ENCODE assay signal across 31 mouse cellular contexts in the genomic region with DNA sequence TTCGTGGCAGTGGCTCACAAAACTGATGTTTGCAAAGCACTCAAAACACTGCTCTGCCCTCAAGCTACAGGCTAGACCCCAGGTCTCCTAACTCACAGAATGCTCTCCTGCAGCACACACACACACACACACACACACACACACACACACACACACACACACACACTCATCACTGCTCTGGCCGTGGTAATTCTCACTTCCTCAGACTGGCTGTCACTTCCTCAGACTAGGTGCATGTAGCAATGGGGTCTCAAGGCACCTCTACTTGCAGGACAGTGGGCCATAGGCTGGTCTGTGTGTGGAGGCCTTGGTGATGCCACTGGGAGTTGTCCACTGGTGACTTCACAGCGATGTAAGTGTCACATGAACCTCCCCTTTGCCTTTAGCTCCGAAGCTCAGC. TPM values are rescaled to one million over a fixed set of nuclear protein-coding genes. Genes with fewer than 3 reads are reported as not detected.
DNase-seq lines count a peak whose midpoint lies in the region; ATAC-seq and TF ChIP-seq lines count a peak whose summit lies in the region.
"Had no signal": no experiment of that assay in that cellular context is flagged by ENCODE, and none has a peak within 500 bp of the region (broad histone marks: within the 10 kb centered on the region; RNA-seq: fewer than 3 reads in every experiment).

No protein-coding gene starts in this region.

- no peaks in the 10 kb centered on the region for H3K9me3 ChIP-seq in liver, postnatal 0 days (ENCODE audit: low read length)
- H3K9me3 ChIP-seq: embryonic facial prominence, embryonic 13.5 days; forebrain, embryonic 10.5 days; G1E; heart, embryonic 10.5 days; heart, embryonic 15.5 days; intestine, embryonic 15.5 days; limb, embryonic 13.5 days; neural tube, embryonic 12.5 days had no signal

- TF ChIP-seq CTCF in liver, postnatal 0 days (IDR thresholded peaks at IDR 0.05; ENCODE audit: low read depth), result no peak

- H3K4me1 ChIP-seq in liver, postnatal 0 days (ENCODE audit: insufficient read depth), result peaks cover 9% of the 10 kb centered on the region; the same call in 1 of the 2 replicates
- H3K4me1 ChIP-seq: embryonic facial prominence, embryonic 13.5 days; forebrain, embryonic 10.5 days; heart, embryonic 15.5 days; intestine, embryonic 15.5 days; neural tube, embryonic 12.5 days had no signal

- no peak overlapping the region for H3K4me3 ChIP-seq in liver, postnatal 0 days (ENCODE audit: low read depth, low read length)
- H3K4me3 ChIP-seq: embryonic facial prominence, embryonic 13.5 days; forebrain, embryonic 10.5 days; heart, embryonic 10.5 days; heart, embryonic 15.5 days; intestine, embryonic 15.5 days; left cerebral cortex, adult 2 months; limb, embryonic 13.5 days; myocyte; neural tube, embryonic 12.5 days had no signal

- WGBS in liver, postnatal 0 days (ENCODE audit: insufficient replicate concordance), result 53% methylated on average over 4 of the region's 4 CpGs

- H3K27me3 ChIP-seq in liver, postnatal 0 days (ENCODE audit: insufficient read depth, low read length), result no peaks in the 10 kb centered on the region
- no peaks in the 10 kb centered on the region for H3K27me3 ChIP-seq in splenic B cell, adult 2 months (ENCODE audit: control insufficient read depth, insufficient read depth, low read length, poor library complexity, severe bottlenecking)
- H3K27me3 ChIP-seq: embryonic facial prominence, embryonic 13.5 days; heart, embryonic 15.5 days; intestine, embryonic 15.5 days; limb, embryonic 13.5 days; neural tube, embryonic 12.5 days; Patski had no signal

- H3K27ac ChIP-seq in liver, postnatal 0 days (ENCODE audit: low read depth), result no peak overlapping the region
- H3K27ac ChIP-seq: embryonic facial prominence, embryonic 13.5 days; forebrain, embryonic 10.5 days; heart, embryonic 10.5 days; heart, embryonic 15.5 days; intestine, embryonic 15.5 days; kidney, postnatal 0 days; left cerebral cortex, adult 2 months; limb, embryonic 13.5 days; macrophage; neural tube, embryonic 12.5 days had no signal

- no peak overlapping the region for H3K9ac ChIP-seq in liver, postnatal 0 days (replicated peaks)
- H3K9ac ChIP-seq: embryonic facial prominence, embryonic 13.5 days; heart, embryonic 15.5 days; intestine, embryonic 15.5 days; limb, embryonic 13.5 days; neural tube, embryonic 12.5 days had no signal

- DNase-seq in B cell, adult 2 months, result peak; percentile 25 to 36
- peak; percentile 38 for DNase-seq in liver, postnatal 0 days
- DNase-seq in splenic B cell, adult 2 months (ENCODE audit: low read depth, low spot score), result peak; percentile 43
- no peak for DNase-seq in kidney, postnatal 36 days
- DNase-seq in right cerebral cortex, postnatal 4 days, result no peak
- DNase-seq in layer of hippocampus, adult 11-12 months (ENCODE audit: low spot score), result no peak
- DNase-seq: adrenal gland, postnatal 14 days; cerebellum, adult 11 months; cerebellum, adult 9-11 months; lung, adult 2 months; lung, postnatal 10 days; right cerebral cortex, adult 18-20 months; thymus, postnatal 4 days had no signal

- no peaks in the 10 kb centered on the region for H3K36me3 ChIP-seq in liver, postnatal 0 days (replicated peaks; ENCODE audit: insufficient read depth, low read length)
- H3K36me3 ChIP-seq in splenic B cell, adult 2 months (ENCODE audit: control insufficient read depth, insufficient read depth, low read length, poor library complexity, severe bottlenecking), result no peaks in the 10 kb centered on the region
- H3K36me3 ChIP-seq: embryonic facial prominence, embryonic 13.5 days; forebrain, embryonic 10.5 days; G1E; heart, embryonic 10.5 days; heart, embryonic 15.5 days; intestine, embryonic 15.5 days; limb, embryonic 13.5 days; neural tube, embryonic 12.5 days had no signal

- no peak for TF ChIP-seq EP300 in liver, postnatal 0 days (IDR thresholded peaks at IDR 0.05; ENCODE audit: low read depth)

- peak; percentile 77 for ATAC-seq in common myeloid progenitor, adult 5-6 weeks (replicated peaks; ENCODE audit: low read depth, poor library complexity, severe bottlenecking)
- 0 out of 2 replicates have a peak, but pooled peaks have one; percentile 17 for ATAC-seq in liver, postnatal 0 days
- ATAC-seq: forebrain, embryonic 16.5 days; hindbrain, embryonic 16.5 days; intestine, embryonic 15.5 days; midbrain, embryonic 16.5 days; Patski had no signal

- no peak overlapping the region for H3K4me2 ChIP-seq in liver, postnatal 0 days (ENCODE audit: low read depth, low read length)
- H3K4me2 ChIP-seq: embryonic facial prominence, embryonic 13.5 days; heart, embryonic 15.5 days; intestine, embryonic 15.5 days; limb, embryonic 13.5 days; midbrain, embryonic 11.5 days; neural tube, embryonic 12.5 days had no signal

RNA-seq across cellular contexts. Expression of a gene that starts 13.8 kb away (rescaled TPM):
- 383 and 403 TPM in 2 replicates for total RNA-seq in common myeloid progenitor, adult 5-6 weeks (2017)
- 158 and 161 TPM in 2 replicates for polyA plus RNA-seq in liver, postnatal 0 days (2015; fragmentation: Nextera tagmentation; extraction: Ambion mirVana)

Comparison
In these comparisons a context has a peak if more than half of its experiments do, and no peak if none do; other contexts are left out.
1. DNase-seq: peak in B cell, adult 2 months (2 of 2), liver, postnatal 0 days (single experiment) and splenic B cell, adult 2 months (single experiment); none in kidney, postnatal 36 days (0 of 2), right cerebral cortex, postnatal 4 days (single experiment) and layer of hippocampus, adult 11-12 months (single experiment).